Mouse (Mus musculus): ENCODE measurements around the gene Cyth4. TPM values are rescaled to one million over a fixed set of nuclear protein-coding genes. Genes with fewer than 3 reads are reported as not detected.

Gene Cyth4
- polyA plus RNA-seq, 1 experiment from 2014 or later, result 6.6 TPM

DNA sequence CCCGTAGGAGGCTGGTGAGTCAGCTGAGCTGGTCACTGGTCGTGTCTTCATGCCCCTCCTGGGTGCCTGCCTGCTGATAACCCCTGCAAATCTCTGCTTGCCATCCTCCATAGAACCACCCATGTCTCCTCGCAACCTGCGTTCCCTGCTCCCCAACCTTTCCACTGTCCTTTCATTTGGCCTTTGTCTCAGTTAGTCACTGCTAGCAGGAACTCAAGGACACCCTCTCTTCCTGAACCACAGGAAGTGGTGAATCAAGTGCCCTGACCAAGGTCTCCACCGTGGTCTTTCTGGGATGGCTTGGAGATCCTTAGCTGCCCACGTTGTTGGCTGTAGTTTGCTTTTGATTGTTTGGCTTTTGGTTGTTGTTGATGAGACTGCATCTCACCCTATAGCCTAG lies 4.3 kb downstream of the Cyth4 start:
- no peak overlapping the region for H3K27ac ChIP-seq
- peaks cover 5% of the 10 kb centered on the region for H3K4me1 ChIP-seq
- no peak for ATAC-seq (ENCODE audit: low FRiP score, low read depth)
- no peaks in the 10 kb centered on the region for H3K9me3 ChIP-seq
- no peaks in the 10 kb centered on the region for H3K36me3 ChIP-seq
- no peak overlapping the region for H3K4me3 ChIP-seq
- H3K9ac ChIP-seq, result no peak overlapping the region
- WGBS, result 85% methylated on average over 6 of the region's 6 CpGs
- no peak overlapping the region for H3K4me2 ChIP-seq (replicated peaks)
- H3K27me3 ChIP-seq (replicated peaks), result no peaks in the 10 kb centered on the region

GRCm38 (mm10) chr15:78604255-78604654 lies 7.4 kb downstream of the Cyth4 start:
- H3K9me3 ChIP-seq, result no peaks in the 10 kb centered on the region
- no peak for ATAC-seq (ENCODE audit: low FRiP score, low read depth)
- H3K36me3 ChIP-seq, result no peaks in the 10 kb centered on the region
- H3K4me2 ChIP-seq (replicated peaks), result no peak overlapping the region
- no peak overlapping the region for H3K9ac ChIP-seq
- H3K27me3 ChIP-seq (replicated peaks), result no peaks in the 10 kb centered on the region
- WGBS, result 79% methylated on average over 6 of the region's 6 CpGs
- H3K4me3 ChIP-seq, result no peak overlapping the region
- H3K27ac ChIP-seq, result no peak overlapping the region
- peaks cover 5% of the 10 kb centered on the region for H3K4me1 ChIP-seq

GRCm38 (mm10) chr15:78605371-78605791 lies 8.5 kb downstream of the Cyth4 start:
- H3K27me3 ChIP-seq (replicated peaks), result no peaks in the 10 kb centered on the region
- H3K4me2 ChIP-seq (replicated peaks), result no peak overlapping the region
- peaks cover 5% of the 10 kb centered on the region for H3K4me1 ChIP-seq
- WGBS, result 62% methylated on average over 3 of the region's 3 CpGs
- no peak overlapping the region for H3K4me3 ChIP-seq
- H3K36me3 ChIP-seq, result no peaks in the 10 kb centered on the region
- no peak overlapping the region for H3K9ac ChIP-seq
- H3K9me3 ChIP-seq, result no peaks in the 10 kb centered on the region
- H3K27ac ChIP-seq, result no peak overlapping the region
- no peak for ATAC-seq (ENCODE audit: low FRiP score, low read depth)

- Histone ChIP-seq H3K4me1 (peaks cover 6% of the 10 kb centered on the region), H3K27me3 (replicated peaks) (no peaks in the 10 kb centered on the region), H3K9me3 (no peaks in the 10 kb centered on the region), H3K36me3 (no peaks in the 10 kb centered on the region), H3K4me2 (replicated peaks) (no peak overlapping the region), H3K27ac (no peak overlapping the region), H3K9ac (no peak overlapping the region), H3K4me3 (no peak overlapping the region)
- ATAC-seq (ENCODE audit: low FRiP score, low read depth), result no peak
- WGBS, result 88% methylated on average over 6 of the region's 6 CpGs
Observed at GRCm38 (mm10) chr15:78606059-78606458, 9.2 kb downstream of the Cyth4 start.

- H3K9ac ChIP-seq, result no peak overlapping the region
- no peaks in the 10 kb centered on the region for H3K36me3 ChIP-seq
- H3K4me3 ChIP-seq, result no peak overlapping the region
- H3K27me3 ChIP-seq (replicated peaks), result no peaks in the 10 kb centered on the region
- 79% methylated on average over 4 of the region's 4 CpGs for WGBS
- H3K4me2 ChIP-seq (replicated peaks), result no peak overlapping the region
- ATAC-seq (ENCODE audit: low FRiP score, low read depth), result no peak
- no peak overlapping the region for H3K27ac ChIP-seq
- peaks cover 10% of the 10 kb centered on the region for H3K4me1 ChIP-seq
- no peaks in the 10 kb centered on the region for H3K9me3 ChIP-seq
Observed at GRCm38 (mm10) chr15:78607463-78607862, 10.6 kb downstream of the Cyth4 start.

DNA sequence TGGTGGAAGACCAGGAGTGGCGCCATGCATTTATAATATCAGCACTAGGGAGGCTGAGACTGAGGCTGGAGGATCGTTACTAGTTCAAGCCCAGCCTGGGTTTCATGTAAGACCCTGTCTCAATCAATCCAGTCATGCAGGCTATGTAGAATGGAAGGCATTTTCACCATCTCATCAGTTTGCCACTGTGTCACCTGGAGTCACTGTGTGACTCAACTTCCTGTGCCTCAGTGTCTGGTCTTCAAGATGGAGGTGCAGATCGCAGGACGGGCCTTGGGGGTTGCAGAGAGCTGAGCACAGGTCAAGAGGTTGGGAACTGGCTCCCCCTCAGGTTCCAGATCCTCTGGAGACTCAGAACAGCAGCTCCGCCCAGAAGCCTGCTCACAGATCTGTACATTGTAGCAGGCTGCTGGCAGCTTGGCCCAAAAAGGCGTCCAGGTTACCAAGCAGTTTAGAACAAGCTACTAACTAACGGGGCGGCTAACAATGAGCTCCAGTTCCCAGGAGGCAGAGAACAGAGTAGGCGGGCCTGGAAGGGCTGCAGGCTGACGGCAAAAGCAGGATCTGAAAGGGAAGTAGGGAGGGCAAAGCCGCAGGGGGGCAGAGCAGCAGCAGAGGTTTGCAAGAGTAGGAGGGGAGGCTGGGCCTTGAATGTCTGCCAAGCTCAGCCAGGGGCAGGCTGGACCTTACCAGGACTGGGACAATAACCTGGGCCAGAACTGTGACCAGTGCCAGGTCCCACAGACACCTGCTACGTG lies 14.0 kb downstream of the Cyth4 start:
- H3K4me1 ChIP-seq, result peaks cover 5% of the 10 kb centered on the region; the same call in 1 of the 2 replicates
- H3K4me2 ChIP-seq (replicated peaks), result no peak overlapping the region
- H3K27ac ChIP-seq, result no peak overlapping the region
- H3K27me3 ChIP-seq (replicated peaks), result no peaks in the 10 kb centered on the region
- 42% methylated on average over 12 of the region's 12 CpGs for WGBS
- peak overlapping the region; percentile 30; the same call in 1 of the 2 replicates for H3K9ac ChIP-seq
- no peaks in the 10 kb centered on the region for H3K36me3 ChIP-seq
- no peak for ATAC-seq (ENCODE audit: low FRiP score, low read depth)
- no peak overlapping the region for H3K4me3 ChIP-seq
- no peaks in the 10 kb centered on the region for H3K9me3 ChIP-seq

DNA sequence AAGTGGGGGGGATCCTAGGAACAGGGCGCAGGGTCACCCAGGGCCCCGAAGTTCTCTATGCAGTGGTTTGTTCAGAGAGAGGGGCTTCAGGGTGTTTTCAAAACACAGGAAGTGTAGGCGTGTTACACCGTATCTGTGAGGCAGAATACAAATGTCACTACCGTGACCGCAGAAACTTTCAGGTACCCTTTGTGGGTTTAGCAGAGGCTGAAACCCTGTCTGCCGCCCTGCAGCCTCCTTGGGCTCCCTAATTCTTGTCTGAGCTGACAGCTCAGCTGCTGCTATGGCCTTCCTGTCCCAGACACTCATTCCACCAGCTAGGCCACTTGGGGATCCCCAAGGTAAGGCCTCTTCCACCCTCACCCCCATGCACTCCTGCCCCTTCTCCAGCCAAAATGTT lies 17.7 kb downstream of the Cyth4 start:
- Histone ChIP-seq H3K4me2 (replicated peaks) (no peak overlapping the region), H3K27me3 (replicated peaks) (no peaks in the 10 kb centered on the region), H3K4me1 (peaks cover 5% of the 10 kb centered on the region; the same call in 1 of the 2 replicates), H3K36me3 (no peaks in the 10 kb centered on the region), H3K9me3 (no peaks in the 10 kb centered on the region), H3K27ac (no peak overlapping the region), H3K9ac (no peak overlapping the region), H3K4me3 (no peak overlapping the region)
- 90% methylated on average over 7 of the region's 7 CpGs for WGBS
- no peak for ATAC-seq (ENCODE audit: low FRiP score, low read depth)

- Histone ChIP-seq H3K4me3 (no peak overlapping the region), H3K36me3 (no peaks in the 10 kb centered on the region), H3K27me3 (replicated peaks) (0 out of 2 replicates have a peak, but pooled peaks cover 4% of the 10 kb centered on the region), H3K4me1 (no peaks in the 10 kb centered on the region), H3K27ac (no peak overlapping the region), H3K4me2 (replicated peaks) (no peak overlapping the region), H3K9me3 (no peaks in the 10 kb centered on the region), H3K9ac (no peak overlapping the region)
- ATAC-seq (ENCODE audit: low FRiP score, low read depth), result no peak
- WGBS, result 83% methylated on average over 2 of the region's 2 CpGs
Observed at GRCm38 (mm10) chr15:78616973-78617372, 20.1 kb downstream of the Cyth4 start.

- 9% methylated on average over 5 of the region's 5 CpGs for WGBS
- Histone ChIP-seq H3K4me1 (peaks cover 11% of the 10 kb centered on the region; the same call in 1 of the 2 replicates), H3K4me3 (no peak overlapping the region), H3K9ac (no peak overlapping the region), H3K9me3 (no peaks in the 10 kb centered on the region), H3K27me3 (replicated peaks) (0 out of 2 replicates have a peak, but pooled peaks cover 4% of the 10 kb centered on the region), H3K4me2 (replicated peaks) (no peak overlapping the region), H3K36me3 (no peaks in the 10 kb centered on the region), H3K27ac (no peak overlapping the region)
- peak; percentile 43; the same call in 1 of the 2 replicates for ATAC-seq (ENCODE audit: low FRiP score, low read depth)
Observed at GRCm38 (mm10) chr15:78623426-78623825, 26.6 kb downstream of the Cyth4 start.

DNA sequence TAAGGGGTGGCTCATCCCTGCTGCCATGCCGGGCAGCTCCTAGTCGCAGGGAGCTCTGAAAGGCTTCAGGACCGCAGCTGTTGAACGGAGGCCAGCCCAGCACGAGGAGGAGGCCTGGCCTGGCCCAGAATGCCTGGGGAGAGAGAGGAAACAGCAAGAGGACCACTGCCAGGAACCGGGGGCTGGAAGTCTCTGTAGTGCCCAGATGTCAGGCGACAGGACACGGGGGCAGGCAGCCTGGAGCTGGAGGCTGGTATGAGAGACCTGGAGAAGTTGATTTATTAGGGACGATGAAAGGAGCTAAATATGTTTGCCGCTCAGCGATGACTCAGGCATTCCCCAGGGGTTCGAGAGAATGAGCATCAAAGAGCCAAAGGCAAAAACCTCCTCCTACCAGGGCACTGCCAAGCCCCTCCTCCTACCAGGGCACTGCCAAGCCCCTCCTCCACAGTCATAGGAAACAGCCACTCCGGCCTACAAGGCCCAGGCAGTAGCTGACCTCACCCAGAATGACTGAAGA lies 27.6 kb downstream of the Cyth4 start:
- Histone ChIP-seq H3K36me3 (no peaks in the 10 kb centered on the region), H3K9ac (no peak overlapping the region), H3K27me3 (replicated peaks) (0 out of 2 replicates have a peak, but pooled peaks cover 4% of the 10 kb centered on the region), H3K4me1 (peaks cover 11% of the 10 kb centered on the region; the same call in 1 of the 2 replicates), H3K4me3 (no peak overlapping the region), H3K9me3 (no peaks in the 10 kb centered on the region), H3K4me2 (replicated peaks) (no peak overlapping the region), H3K27ac (0 out of 2 replicates have a peak overlapping the region, but pooled peaks have one; percentile 42)
- WGBS, result 43% methylated on average over 13 of the region's 13 CpGs
- peak; percentile 77 for ATAC-seq (ENCODE audit: low FRiP score, low read depth)

DNA sequence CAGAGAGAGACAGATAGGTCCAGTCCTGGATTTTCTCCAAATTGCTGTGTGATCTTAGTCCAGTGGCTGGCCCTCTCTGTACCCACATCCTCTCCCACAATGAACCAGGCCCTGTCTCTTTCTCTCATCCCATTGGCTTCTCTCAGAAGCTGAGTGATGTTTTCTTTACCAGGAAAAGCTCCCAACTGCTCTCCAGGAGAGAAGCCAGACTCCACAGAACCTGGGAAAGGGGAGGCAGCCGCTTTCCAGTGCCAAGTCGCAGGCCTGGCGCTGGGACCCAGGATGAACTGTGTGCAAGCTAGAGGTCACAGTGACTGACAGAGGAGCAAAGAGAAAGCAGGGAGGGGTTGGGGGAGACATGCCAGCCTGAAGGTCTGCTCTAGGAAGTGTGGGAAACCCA lies 28.1 kb downstream of the Cyth4 start:
- 89% methylated on average over 3 of the region's 3 CpGs for WGBS
- H3K27ac ChIP-seq, result no peak overlapping the region

DNA sequence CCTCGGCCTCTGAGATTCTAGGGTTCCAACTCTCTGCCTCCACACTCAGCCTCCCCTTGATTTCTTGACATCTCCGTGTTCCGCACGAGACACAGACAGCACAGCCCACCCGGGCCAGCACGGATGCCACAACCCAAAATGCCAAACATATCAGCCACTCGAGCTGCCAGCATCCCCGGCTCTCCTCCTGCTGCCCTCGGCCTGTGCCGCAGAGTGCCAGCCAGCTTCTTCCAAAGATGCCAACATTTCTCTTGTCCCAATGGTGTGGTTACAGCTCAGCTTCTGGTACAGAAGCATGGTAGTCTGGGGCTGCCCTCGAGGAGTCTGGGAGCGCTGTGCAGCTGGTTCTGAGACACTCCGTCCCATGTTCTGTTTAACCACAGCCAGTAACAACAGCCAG lies 29.4 kb downstream of the Cyth4 start:
- H3K36me3 ChIP-seq, result no peaks in the 10 kb centered on the region
- H3K4me3 ChIP-seq, result no peak overlapping the region
- no peak overlapping the region for H3K9ac ChIP-seq
- ATAC-seq (ENCODE audit: low FRiP score, low read depth), result no peak
- H3K4me1 ChIP-seq, result peaks cover 16% of the 10 kb centered on the region
- 90% methylated on average over 13 of the region's 13 CpGs for WGBS
- H3K9me3 ChIP-seq, result no peaks in the 10 kb centered on the region
- no peak overlapping the region for H3K27ac ChIP-seq
- no peak overlapping the region for H3K4me2 ChIP-seq (replicated peaks)
- H3K27me3 ChIP-seq (replicated peaks), result 0 out of 2 replicates have a peak, but pooled peaks cover 2% of the 10 kb centered on the region

More for the DNA sequence above, 28.1 kb downstream of the Cyth4 start:
- H3K36me3 ChIP-seq, result no peaks in the 10 kb centered on the region
- ATAC-seq (ENCODE audit: low FRiP score, low read depth), result no peak
- no peak overlapping the region for H3K4me2 ChIP-seq (replicated peaks)
- H3K9me3 ChIP-seq, result no peaks in the 10 kb centered on the region
- H3K27me3 ChIP-seq (replicated peaks), result 0 out of 2 replicates have a peak, but pooled peaks cover 3% of the 10 kb centered on the region
- no peak overlapping the region for H3K4me3 ChIP-seq
- no peak overlapping the region for H3K9ac ChIP-seq
- H3K4me1 ChIP-seq, result peaks cover 11% of the 10 kb centered on the region; the same call in 1 of the 2 replicates
